Mouse (Mus musculus): Measurements from ENCODE around the gene Ankrd13c.

DNA sequence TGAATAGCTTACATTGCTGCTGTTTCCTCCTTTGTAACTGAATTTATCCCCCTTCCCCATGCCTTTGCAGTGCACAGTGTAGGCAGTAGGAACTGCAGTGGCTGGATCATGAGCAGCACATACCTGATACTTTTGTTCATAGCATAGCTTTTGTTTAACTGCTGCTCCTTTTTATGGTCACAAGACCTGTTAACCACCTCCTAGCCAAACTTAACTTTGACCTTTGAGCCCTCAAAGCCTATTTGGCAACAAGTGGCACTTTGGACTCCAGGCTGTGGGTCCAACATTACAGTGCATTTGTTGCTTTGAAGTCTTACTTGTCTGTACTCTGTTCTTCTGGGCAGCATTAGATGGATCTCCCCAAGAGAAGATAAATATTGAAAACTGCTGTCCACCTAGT, 46.3 kb downstream of the Ankrd13c start:
- no peak for TF ChIP-seq CTCF (IDR thresholded peaks at IDR 0.05; ENCODE audit: low read depth, low read length)
- TF ChIP-seq POLR2A (IDR thresholded peaks at IDR 0.05; ENCODE audit: insufficient read depth, low read length) = no peak
